Comparison of ENCODE assay signal across 8 mouse cellular contexts in the genomic region with DNA sequence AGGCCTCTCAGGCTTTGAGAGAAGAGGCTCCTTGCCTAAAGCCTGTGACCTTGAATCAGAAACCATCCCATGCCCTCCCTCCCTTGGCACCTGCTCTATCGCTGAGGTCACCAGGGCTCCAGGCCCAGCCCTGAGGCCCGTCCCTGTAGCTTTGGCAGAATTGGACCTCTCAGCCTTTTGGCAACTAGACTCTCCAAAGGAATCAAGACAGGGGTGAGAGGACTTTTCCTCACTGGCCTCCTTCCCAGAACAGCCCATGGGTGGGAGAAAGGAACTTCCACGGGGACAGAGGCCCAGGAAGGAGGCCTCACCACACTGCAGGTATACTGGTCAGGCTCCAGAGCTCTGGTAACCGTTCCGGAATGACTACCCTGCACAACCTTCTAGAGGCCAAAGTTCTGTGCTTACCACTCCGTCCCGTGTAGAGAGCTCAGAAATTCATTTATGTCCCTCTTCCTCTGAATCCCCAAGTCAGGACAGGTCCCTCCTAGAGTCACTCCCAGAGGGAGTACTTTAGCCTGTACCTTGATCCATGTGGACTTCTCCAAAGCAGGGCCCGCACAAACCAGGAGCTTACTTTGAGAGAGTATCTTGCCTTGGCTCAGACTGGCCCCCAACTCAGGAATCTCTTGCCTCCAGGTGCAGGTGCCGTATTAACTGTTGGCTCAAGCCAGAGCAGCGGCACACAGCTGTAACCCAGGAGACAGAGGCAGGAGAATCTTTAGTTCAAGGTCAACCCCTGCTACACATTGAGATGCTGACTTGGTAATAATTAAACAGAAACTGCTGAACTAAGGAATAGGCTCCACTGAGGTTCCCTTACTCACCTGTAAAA. TPM values are rescaled to one million over a fixed set of nuclear protein-coding genes. Genes with fewer than 3 reads are reported as not detected.
DNase-seq lines count a peak whose midpoint lies in the region; ATAC-seq lines count a peak whose summit lies in the region.

No protein-coding gene starts in this region.

- H3K4me2 ChIP-seq in embryonic facial prominence, embryonic 12.5 days (replicated peaks): peak overlapping the region; percentile 96; the same call in 1 of the 2 replicates
- peak overlapping the region; percentile 80 for H3K4me2 ChIP-seq in heart, embryonic 12.5 days
- peak overlapping the region; percentile 93 for H3K4me2 ChIP-seq in kidney, embryonic 16.5 days (replicated peaks; ENCODE audit: low read depth, low read length)
- H3K4me2 ChIP-seq in stomach, embryonic 16.5 days (ENCODE audit: low read depth, low read length): 0 out of 2 replicates have a peak overlapping the region, but pooled peaks have one; percentile 96

- no peak overlapping the region for H3K4me3 ChIP-seq in embryonic facial prominence, embryonic 12.5 days
- no peak overlapping the region for H3K4me3 ChIP-seq in embryonic facial prominence, embryonic 10.5 days
- no peak overlapping the region for H3K4me3 ChIP-seq in heart, embryonic 12.5 days
- H3K4me3 ChIP-seq in kidney, embryonic 16.5 days (ENCODE audit: low read length): no peak overlapping the region
- H3K4me3 ChIP-seq in stomach, embryonic 16.5 days (replicated peaks; ENCODE audit: low read length): no peak overlapping the region

- H3K36me3 ChIP-seq in embryonic facial prominence, embryonic 12.5 days: no peaks in the 10 kb centered on the region
- no peaks in the 10 kb centered on the region for H3K36me3 ChIP-seq in embryonic facial prominence, embryonic 10.5 days (replicated peaks)
- peaks cover 5% of the 10 kb centered on the region; the same call in 1 of the 2 replicates for H3K36me3 ChIP-seq in heart, embryonic 12.5 days
- H3K36me3 ChIP-seq in kidney, embryonic 16.5 days (ENCODE audit: insufficient read depth, low read length): no peaks in the 10 kb centered on the region
- no peaks in the 10 kb centered on the region for H3K36me3 ChIP-seq in stomach, embryonic 16.5 days (ENCODE audit: control insufficient read depth, insufficient read depth, low read length)

- no peak overlapping the region for H3K9ac ChIP-seq in embryonic facial prominence, embryonic 12.5 days
- H3K9ac ChIP-seq in heart, embryonic 12.5 days: no peak overlapping the region; the same call in 1 of the 2 replicates
- H3K9ac ChIP-seq in kidney, embryonic 16.5 days (replicated peaks; ENCODE audit: low read length): peak overlapping the region; percentile 51; the same call in 1 of the 2 replicates
- H3K9ac ChIP-seq in stomach, embryonic 16.5 days (ENCODE audit: low read length): no peak overlapping the region

- peaks cover 41% of the 10 kb centered on the region for H3K27me3 ChIP-seq in embryonic facial prominence, embryonic 12.5 days
- peaks cover 98% of the 10 kb centered on the region for H3K27me3 ChIP-seq in embryonic facial prominence, embryonic 10.5 days (replicated peaks; ENCODE audit: low read depth, poor library complexity, severe bottlenecking)
- peaks cover 43% of the 10 kb centered on the region for H3K27me3 ChIP-seq in heart, embryonic 12.5 days (replicated peaks)
- peaks cover 31% of the 10 kb centered on the region for H3K27me3 ChIP-seq in kidney, embryonic 16.5 days (ENCODE audit: insufficient read depth, low read length)
- H3K27me3 ChIP-seq in stomach, embryonic 16.5 days (ENCODE audit: control insufficient read depth, insufficient read depth, low read length): peaks cover 31% of the 10 kb centered on the region

- H3K27ac ChIP-seq in embryonic facial prominence, embryonic 12.5 days: no peak overlapping the region
- H3K27ac ChIP-seq in embryonic facial prominence, embryonic 10.5 days (replicated peaks): no peak overlapping the region
- peak overlapping the region; percentile 87 for H3K27ac ChIP-seq in heart, embryonic 12.5 days (ENCODE audit: poor library complexity, severe bottlenecking)
- H3K27ac ChIP-seq in kidney, embryonic 16.5 days (ENCODE audit: low read length): peak overlapping the region; percentile 82
- H3K27ac ChIP-seq in stomach, embryonic 16.5 days (ENCODE audit: low read length): no peak overlapping the region

- H3K9me3 ChIP-seq in embryonic facial prominence, embryonic 12.5 days: no peaks in the 10 kb centered on the region
- H3K9me3 ChIP-seq in embryonic facial prominence, embryonic 10.5 days: no peaks in the 10 kb centered on the region
- H3K9me3 ChIP-seq in heart, embryonic 12.5 days (replicated peaks): no peaks in the 10 kb centered on the region
- no peaks in the 10 kb centered on the region for H3K9me3 ChIP-seq in kidney, embryonic 16.5 days (ENCODE audit: low read length)
- no peaks in the 10 kb centered on the region for H3K9me3 ChIP-seq in stomach, embryonic 16.5 days (replicated peaks; ENCODE audit: control insufficient read depth, low read length)

- H3K4me1 ChIP-seq in embryonic facial prominence, embryonic 12.5 days: peaks cover 10% of the 10 kb centered on the region
- peaks cover 45% of the 10 kb centered on the region for H3K4me1 ChIP-seq in embryonic facial prominence, embryonic 10.5 days
- H3K4me1 ChIP-seq in heart, embryonic 12.5 days (replicated peaks): peaks cover 45% of the 10 kb centered on the region
- H3K4me1 ChIP-seq in kidney, embryonic 16.5 days (ENCODE audit: insufficient read depth, low read length): peaks cover 23% of the 10 kb centered on the region
- peaks cover 13% of the 10 kb centered on the region for H3K4me1 ChIP-seq in stomach, embryonic 16.5 days (ENCODE audit: control insufficient read depth, insufficient read depth, low read length)

- WGBS in embryonic facial prominence, embryonic 12.5 days: 74% methylated on average over 10 of the region's 10 CpGs
- WGBS in embryonic facial prominence, embryonic 10.5 days: 74% methylated on average over 10 of the region's 10 CpGs
- WGBS in heart, embryonic 12.5 days: 80% methylated on average over 10 of the region's 10 CpGs
- 76% methylated on average over 10 of the region's 10 CpGs for WGBS in kidney, embryonic 16.5 days
- 71% methylated on average over 10 of the region's 10 CpGs for WGBS in stomach, embryonic 16.5 days

- no peak for ATAC-seq in embryonic facial prominence, embryonic 12.5 days (ENCODE audit: insufficient number of reproducible peaks, insufficient read depth, low FRiP score, low TSS enrichment)
- no peak for ATAC-seq in heart, embryonic 12.5 days (ENCODE audit: insufficient number of reproducible peaks, low FRiP score)
- peak; percentile 16; the same call in 1 of the 2 replicates for ATAC-seq in kidney, embryonic 16.5 days (ENCODE audit: low FRiP score, low TSS enrichment)
- no peak for ATAC-seq in stomach, embryonic 16.5 days (ENCODE audit: insufficient read depth, low FRiP score)

- DNase-seq in embryonic facial prominence, embryonic 10.5 days (ENCODE audit: low spot score): no peak
- peak; percentile 51 to 52 for DNase-seq in cerebellum, postnatal 25 days
- no peak for DNase-seq in thymus, adult 18-20 months
- no peak for DNase-seq in thymus, postnatal 4 days

RNA-seq across cellular contexts. Expression of a gene that starts 1.4 kb away (rescaled TPM):
- polyA plus RNA-seq in embryonic facial prominence, embryonic 12.5 days (2016; fragmentation: Nextera tagmentation; extraction: Ambion mirVana): 14.6 and 14.9 TPM in 2 replicates
- 15.6 and 16.2 TPM in 2 replicates for polyA plus RNA-seq in embryonic facial prominence, embryonic 10.5 days (2016; fragmentation: Nextera tagmentation; extraction: Ambion mirVana)
- 762 and 794 TPM in 2 replicates for polyA plus RNA-seq in heart, embryonic 12.5 days (2016; fragmentation: Nextera tagmentation; extraction: Ambion mirVana)
- 136 and 161 TPM in 2 replicates for polyA plus RNA-seq in kidney, embryonic 16.5 days (2015; fragmentation: Nextera tagmentation; extraction: Ambion mirVana)
- polyA plus RNA-seq in stomach, embryonic 16.5 days (2015; fragmentation: Nextera tagmentation; extraction: Ambion mirVana): 8.6 and 32.4 TPM in 2 replicates

RNA-seq across cellular contexts. Expression of a gene that starts 1.5 kb away (rescaled TPM):
- not detected in 2 replicates for polyA plus RNA-seq in embryonic facial prominence, embryonic 12.5 days (2016; fragmentation: Nextera tagmentation; extraction: Ambion mirVana)
- 0.77 TPM in 1 of 2 replicates, not detected in the other for polyA plus RNA-seq in embryonic facial prominence, embryonic 10.5 days (2016; fragmentation: Nextera tagmentation; extraction: Ambion mirVana)
- polyA plus RNA-seq in heart, embryonic 12.5 days (2016; fragmentation: Nextera tagmentation; extraction: Ambion mirVana): 0.88 and 1.5 TPM in 2 replicates
- polyA plus RNA-seq in kidney, embryonic 16.5 days (2015; fragmentation: Nextera tagmentation; extraction: Ambion mirVana): 0.57 TPM in 1 of 2 replicates, not detected in the other
- not detected in 2 replicates for polyA plus RNA-seq in stomach, embryonic 16.5 days (2015; fragmentation: Nextera tagmentation; extraction: Ambion mirVana)

RNA-seq across cellular contexts. Expression of a gene that starts 28.0 kb away (rescaled TPM):
- polyA plus RNA-seq in embryonic facial prominence, embryonic 12.5 days (2016; fragmentation: Nextera tagmentation; extraction: Ambion mirVana): 154 and 159 TPM in 2 replicates
- polyA plus RNA-seq in embryonic facial prominence, embryonic 10.5 days (2016; fragmentation: Nextera tagmentation; extraction: Ambion mirVana): 43.6 and 60.0 TPM in 2 replicates
- 13.6 and 14.1 TPM in 2 replicates for polyA plus RNA-seq in heart, embryonic 12.5 days (2016; fragmentation: Nextera tagmentation; extraction: Ambion mirVana)
- 58.6 and 65.0 TPM in 2 replicates for polyA plus RNA-seq in kidney, embryonic 16.5 days (2015; fragmentation: Nextera tagmentation; extraction: Ambion mirVana)
- polyA plus RNA-seq in stomach, embryonic 16.5 days (2015; fragmentation: Nextera tagmentation; extraction: Ambion mirVana): 47.3 and 61.7 TPM in 2 replicates

RNA-seq across cellular contexts. Expression of a gene that starts 52.7 kb away (rescaled TPM):
- polyA plus RNA-seq in embryonic facial prominence, embryonic 12.5 days (2016; fragmentation: Nextera tagmentation; extraction: Ambion mirVana): 74.1 and 79.6 TPM in 2 replicates
- polyA plus RNA-seq in embryonic facial prominence, embryonic 10.5 days (2016; fragmentation: Nextera tagmentation; extraction: Ambion mirVana): 70.9 and 73.3 TPM in 2 replicates
- 46.2 and 48.2 TPM in 2 replicates for polyA plus RNA-seq in heart, embryonic 12.5 days (2016; fragmentation: Nextera tagmentation; extraction: Ambion mirVana)
- polyA plus RNA-seq in kidney, embryonic 16.5 days (2015; fragmentation: Nextera tagmentation; extraction: Ambion mirVana): 63.3 and 64.0 TPM in 2 replicates
- 51.0 and 56.8 TPM in 2 replicates for polyA plus RNA-seq in stomach, embryonic 16.5 days (2015; fragmentation: Nextera tagmentation; extraction: Ambion mirVana)

RNA-seq across cellular contexts. Expression of a gene that starts 52.9 kb away (rescaled TPM):
- polyA plus RNA-seq in embryonic facial prominence, embryonic 12.5 days (2016; fragmentation: Nextera tagmentation; extraction: Ambion mirVana): 188 and 193 TPM in 2 replicates
- 220 and 225 TPM in 2 replicates for polyA plus RNA-seq in embryonic facial prominence, embryonic 10.5 days (2016; fragmentation: Nextera tagmentation; extraction: Ambion mirVana)
- 84.5 and 85.5 TPM in 2 replicates for polyA plus RNA-seq in heart, embryonic 12.5 days (2016; fragmentation: Nextera tagmentation; extraction: Ambion mirVana)
- 158 and 165 TPM in 2 replicates for polyA plus RNA-seq in kidney, embryonic 16.5 days (2015; fragmentation: Nextera tagmentation; extraction: Ambion mirVana)
- 98.8 and 107 TPM in 2 replicates for polyA plus RNA-seq in stomach, embryonic 16.5 days (2015; fragmentation: Nextera tagmentation; extraction: Ambion mirVana)

Comparison
In these comparisons a context has a peak if more than half of its experiments do, and no peak if none do; other contexts are left out.
1. H3K27ac ChIP-seq: peak in heart, embryonic 12.5 days (single experiment) and kidney, embryonic 16.5 days (single experiment); none in embryonic facial prominence, embryonic 12.5 days (single experiment), embryonic facial prominence, embryonic 10.5 days (single experiment) and stomach, embryonic 16.5 days (single experiment).
2. DNase-seq: peak in cerebellum, postnatal 25 days (2 of 2); none in embryonic facial prominence, embryonic 10.5 days (single experiment), thymus, adult 18-20 months (0 of 2) and thymus, postnatal 4 days (single experiment).
3. Peak in every context shown above with its lines, with median percentiles within 50 percentile points of each other: H3K4me2 ChIP-seq.